Mouse (Mus musculus): ENCODE results near the gene Ldlr.

GRCm38 (mm10) chr9:21797921-21798344, 74.7 kb downstream of the Ldlr start:
- TF ChIP-seq POLR2A (IDR thresholded peaks at IDR 0.05; ENCODE audit: borderline replicate concordance, extremely low read depth, insufficient read depth, insufficient read length, poor library complexity, severe bottlenecking) = 0 out of 2 replicates have a peak, but pooled peaks have one; percentile 13
- TF ChIP-seq CTCF (IDR thresholded peaks at IDR 0.05; ENCODE audit: borderline replicate concordance, extremely low read depth, insufficient read depth, insufficient read length) = no peak
